Mouse (Mus musculus) testis, postnatal 14 days (tissue): ENCODE measurements at regions not wholly inside any gene's neighbourhood (a gene's known extent, or its start where the extent isn't known, plus 50 kb on each side); places are given as distances from the start of the nearest gene placed in this dataset.
"Not testable (repeated sequence)": the region's sequence is repeated elsewhere in the genome, so short reads cannot be mapped to it uniquely, and the experiment has no call there.

Experiments used
- DNase-seq: peaks from one replicate; pipeline ENCODE4 v3.0.0; 2021; ENCODE audit warnings: low spot score

DNA sequence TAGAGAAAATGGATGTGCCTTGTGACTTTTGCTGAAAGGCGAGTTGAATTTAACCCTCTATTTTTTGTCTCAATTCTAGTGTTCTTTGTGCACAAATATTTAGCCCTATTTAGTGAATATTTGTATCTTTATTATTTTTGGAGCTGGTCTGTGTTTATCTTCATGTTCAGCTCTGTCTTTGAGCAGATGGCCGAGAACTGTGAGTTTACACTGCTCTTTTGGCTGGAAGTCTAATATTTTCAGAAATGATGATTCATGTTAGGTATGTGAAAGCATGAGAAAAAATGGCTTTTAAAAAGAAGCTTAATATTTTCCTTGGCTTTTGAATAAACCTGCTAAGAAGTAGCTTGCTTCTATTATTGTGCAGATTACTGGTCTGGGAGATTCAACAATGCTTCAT is 505.4 kb downstream of the Sema5a start:
- DNase-seq = no peak

DNA sequence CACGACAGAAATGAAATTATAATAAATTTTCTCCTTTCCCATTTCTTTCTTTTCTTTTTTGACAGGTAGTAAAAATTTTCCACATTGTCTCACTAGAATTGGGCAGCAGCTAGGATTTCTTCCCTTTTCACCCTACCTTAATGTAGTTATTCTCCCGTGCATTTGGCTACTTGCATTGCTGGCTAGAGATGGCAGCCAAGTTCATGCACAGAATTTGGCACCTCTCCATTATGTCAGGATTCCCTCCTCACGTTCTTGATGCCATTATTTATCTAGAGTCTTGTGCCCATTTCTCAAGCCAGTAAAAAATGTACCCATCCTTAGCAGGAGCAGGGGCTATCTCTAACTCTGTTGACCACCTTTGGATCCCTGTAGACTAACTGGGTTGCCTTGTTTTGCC is 507.4 kb downstream of the Sema5a start:
- DNase-seq = no peak

DNA sequence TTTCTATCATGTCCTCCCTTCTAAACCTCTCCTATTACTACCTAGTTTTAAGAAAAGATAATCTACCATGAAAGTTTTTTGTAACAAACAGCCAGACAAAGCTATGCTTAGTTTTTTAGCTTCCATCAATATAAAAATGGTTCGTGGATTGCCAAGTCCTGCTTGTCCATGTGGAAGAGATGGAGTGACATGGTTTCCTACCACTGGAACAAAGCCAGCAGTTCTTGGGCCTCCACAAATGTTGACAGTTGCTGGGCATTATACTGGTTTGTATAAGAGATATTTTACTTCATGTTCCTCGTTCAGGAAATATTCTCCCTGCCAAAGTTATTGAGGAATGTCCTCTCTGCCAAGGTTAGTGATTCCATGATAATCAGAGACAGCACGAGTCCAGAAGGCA is 515.5 kb downstream of the Sema5a start:
- no peak for DNase-seq

- DNase-seq = no peak
These were observed 521.5 kb downstream of the Sema5a start for GRCm38 (mm10) chr15:32766011-32766701.

GRCm38 (mm10) chr15:32766746-32767471 is 522.3 kb downstream of the Sema5a start:
- no peak for DNase-seq

- not testable (repeated sequence) for DNase-seq
These were observed 533.6 kb downstream of the Sema5a start for GRCm38 (mm10) chr15:32778226-32778598.

DNA sequence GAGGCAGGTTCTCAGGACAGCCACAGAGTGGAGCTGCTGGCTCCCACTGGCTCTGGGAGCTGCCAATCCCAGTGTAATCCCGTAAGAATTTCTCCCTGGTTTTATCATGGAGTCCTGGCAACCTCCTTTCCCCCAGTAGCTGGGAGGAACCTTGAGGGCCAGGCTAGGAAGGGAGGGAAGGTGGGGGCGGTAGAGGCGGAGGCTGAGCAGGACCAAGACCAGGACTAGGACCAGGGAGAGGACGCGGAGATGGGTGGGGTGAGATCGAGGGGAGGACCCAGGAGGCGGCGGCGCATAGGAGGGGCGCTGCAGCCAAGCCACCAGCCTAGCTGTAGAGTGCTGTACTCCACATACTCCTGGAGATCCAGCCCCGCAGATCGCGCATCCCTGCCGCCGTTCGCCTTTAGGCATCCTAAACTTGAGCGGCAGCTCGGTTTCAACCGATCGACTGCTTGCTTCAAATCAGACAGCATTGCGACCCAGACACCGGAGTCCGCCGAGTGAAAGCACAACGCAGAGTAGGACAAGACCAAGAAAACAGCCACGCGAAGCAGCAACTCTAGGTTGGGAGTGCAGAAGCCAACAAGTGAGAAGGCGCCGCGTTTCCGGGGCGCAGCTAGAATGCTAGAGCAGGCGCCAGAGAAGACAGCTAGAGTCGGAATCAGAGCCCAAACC is 534.1 kb downstream of the Sema5a start:
- DNase-seq = peak; percentile 73

DNA sequence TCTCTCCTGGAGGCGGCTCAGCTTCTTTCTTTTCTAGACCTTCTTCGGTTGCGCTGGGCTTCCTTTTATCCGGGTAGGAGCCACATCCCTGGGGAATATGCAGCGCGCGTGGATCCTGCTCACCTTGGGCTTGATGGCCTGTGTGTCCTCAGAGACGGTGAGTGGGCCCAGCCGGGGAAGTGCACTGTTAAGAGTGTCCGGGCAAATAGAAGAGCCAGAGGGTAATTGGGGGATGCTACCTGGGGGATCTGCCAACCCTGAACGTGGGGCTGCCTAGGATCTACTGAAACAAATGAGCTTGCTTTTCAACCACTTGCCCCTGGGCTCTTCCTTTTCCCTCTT is 534.6 kb downstream of the Sema5a start:
- DNase-seq = not testable (repeated sequence)

DNA sequence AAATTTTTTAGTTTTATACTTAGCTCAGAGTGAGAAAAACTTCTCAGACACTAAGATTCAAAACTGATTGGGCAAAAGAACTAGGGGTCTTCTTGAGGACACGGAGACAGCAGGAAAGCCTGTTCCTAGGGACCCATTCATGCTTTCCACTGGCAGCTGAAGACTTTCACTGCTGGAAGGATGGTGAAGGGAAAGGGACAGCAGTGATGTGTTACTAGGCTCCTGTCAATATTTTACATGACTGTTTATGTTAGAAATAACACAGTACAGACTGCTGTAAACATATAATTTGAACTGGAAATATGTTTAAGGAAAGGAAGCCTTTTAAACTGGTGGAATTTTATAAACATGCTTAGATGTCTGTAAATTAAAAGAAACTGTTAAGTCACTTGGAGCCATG is 537.0 kb downstream of the Sema5a start:
- DNase-seq = not testable (repeated sequence)

GRCm38 (mm10) chr15:32799222-32799621 is 554.6 kb downstream of the Sema5a start:
- no peak for DNase-seq

DNA sequence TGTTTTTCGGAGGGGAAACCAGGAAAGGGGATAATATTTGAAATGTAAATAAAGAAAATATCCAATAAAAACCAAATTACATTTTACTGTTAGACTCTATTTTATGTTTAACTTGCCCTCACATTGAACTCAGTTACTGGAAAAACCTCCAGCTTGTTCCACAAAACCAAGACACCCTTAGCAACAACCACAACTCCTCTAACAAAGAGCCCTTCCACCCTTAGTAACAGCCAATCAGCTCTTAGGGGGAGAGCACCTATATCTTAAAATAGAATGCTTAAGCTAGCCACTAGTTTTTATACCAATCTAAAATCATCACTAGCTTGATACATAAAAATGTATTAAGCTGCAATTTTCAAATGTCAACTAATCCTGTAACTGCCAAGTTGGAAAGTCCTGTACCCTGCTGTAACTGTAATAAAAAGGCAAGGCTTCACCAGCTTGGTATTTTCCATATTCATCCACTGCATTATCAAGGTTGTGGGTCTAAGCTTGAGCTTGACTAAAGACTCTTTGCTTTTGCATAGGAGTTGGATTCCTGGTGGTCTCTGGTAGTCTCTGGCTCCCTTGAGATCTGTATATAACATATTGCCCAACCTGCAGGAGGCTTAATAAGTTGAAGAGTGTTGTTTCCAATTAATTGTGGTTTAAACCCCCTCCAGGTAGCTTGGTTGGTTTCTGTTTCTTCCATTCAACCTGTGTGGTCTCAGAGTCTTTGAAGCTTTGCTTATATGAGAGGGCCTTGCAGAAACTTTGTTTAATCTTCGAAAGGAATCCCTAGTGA is 566.4 kb downstream of the Sema5a start:
- no peak for DNase-seq

DNA sequence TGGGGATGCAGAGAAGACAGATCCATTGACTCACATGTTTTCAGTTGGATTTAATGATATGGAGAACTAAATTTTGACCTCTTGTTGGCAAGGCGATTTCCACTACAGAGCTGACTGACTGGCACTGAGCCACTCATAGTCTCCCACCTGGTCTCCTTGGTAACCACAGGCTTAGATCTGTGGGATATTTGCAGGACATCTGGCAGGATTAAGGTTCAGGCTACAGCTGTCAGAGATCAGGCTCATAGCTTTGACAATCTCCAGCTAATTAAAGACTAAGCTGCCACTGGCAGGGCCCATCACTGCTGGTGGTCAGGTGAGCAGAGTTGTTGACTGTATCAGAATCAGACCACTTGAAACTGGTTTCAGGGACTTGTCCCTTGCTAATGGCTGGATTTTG is 595.4 kb downstream of the Sema5a start:
- DNase-seq = no peak
